Mouse (Mus musculus) left cerebral cortex, postnatal 10 days (tissue): ENCODE data around the gene Sik3. TPM values are rescaled to one million over a fixed set of nuclear protein-coding genes. Genes with fewer than 3 reads are reported as not detected.

Source experiments
- DNase-seq, 2 experiments: peaks; one replicate each; pipeline ENCODE4 v3.0.0; 2021 to 2022; ENCODE audit warnings: low spot score in 2 of 2, mixed read lengths in 1 of 2; ENCODE audit errors: extremely low spot score in 1 of 2
- intact Hi-C: fragments of 180-260 bp; cut with DNase I; formaldehyde crosslinking; loops from one replicate; pipeline ENCODE4 v1.15.1; 2025
- total RNA-seq, 2 experiments: library from RNA; stranded (reverse); gene quantifications; 2 replicates each; pipeline ENCODE4 v1.2.3; 2021

Gene Sik3
- total RNA-seq, 2 experiments from 2014 or later: 77.0 to 82.3 TPM

DNA sequence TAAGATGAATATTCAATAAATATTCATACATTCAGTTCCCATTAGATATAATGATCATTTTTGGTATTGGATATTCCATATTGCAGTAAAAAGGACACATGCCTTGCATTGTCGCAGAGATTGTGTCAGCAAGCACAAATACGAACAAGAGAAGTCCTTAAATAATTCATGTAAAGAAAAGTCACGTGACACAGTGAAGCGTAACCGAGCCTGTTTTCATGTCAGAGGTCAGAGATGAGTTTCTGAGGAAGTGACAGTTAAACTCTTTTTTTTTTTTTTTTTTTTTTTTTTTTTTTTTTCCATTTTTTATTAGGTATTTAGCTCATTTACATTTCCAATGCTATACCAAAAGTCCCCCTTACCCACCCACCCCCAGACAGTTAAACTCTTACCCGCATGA lies 180.0 kb downstream of the Sik3 start:
- intact Hi-C loops: no loop called here
- DNase-seq: no peak

DNA sequence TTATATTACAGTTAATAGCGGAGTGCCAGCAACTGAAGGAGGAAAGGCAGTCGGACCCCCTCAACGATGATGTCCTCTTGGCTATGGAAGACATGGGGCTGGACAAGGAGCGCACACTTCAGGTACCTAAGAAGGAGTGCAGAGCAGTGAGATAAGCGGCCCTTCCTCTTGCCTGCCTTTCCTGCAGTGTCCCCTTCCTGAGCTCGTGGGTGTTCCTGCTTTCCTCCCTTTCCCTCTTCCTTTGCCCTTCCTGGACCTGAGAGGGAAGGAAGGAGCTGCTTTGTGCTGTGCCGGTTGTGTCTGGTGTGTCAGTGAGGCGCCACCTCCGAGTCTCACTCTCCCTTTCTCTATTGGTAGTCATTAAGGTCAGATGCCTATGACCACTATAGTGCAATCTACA lies 182.2 kb downstream of the Sik3 start:
- intact Hi-C loops: no loop called here

DNA sequence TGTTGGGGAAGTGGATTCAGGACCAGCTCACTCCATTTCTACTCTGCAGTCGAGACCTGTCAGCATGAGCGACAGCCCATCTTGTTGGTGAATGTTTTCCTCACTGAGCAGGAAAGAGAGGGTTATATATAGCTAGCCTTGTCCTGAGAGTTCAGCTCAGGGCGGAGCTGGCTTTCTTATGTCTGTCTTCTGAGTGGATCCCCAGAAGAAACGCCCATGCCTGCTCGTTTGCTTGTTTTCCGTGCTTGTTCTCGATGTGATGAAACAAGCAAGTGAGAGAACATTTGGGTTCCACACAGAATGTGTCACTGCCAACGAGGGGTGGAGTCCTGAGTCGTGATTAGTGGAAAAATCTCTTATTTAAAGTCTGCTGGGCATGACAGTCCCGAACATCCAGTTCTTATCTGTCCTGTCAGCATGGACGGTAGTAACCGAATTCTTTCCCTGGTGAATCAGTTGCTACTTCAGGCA lies 184.1 kb downstream of the Sik3 start:
- intact Hi-C loops: no loop called here
- no peak for DNase-seq

More for the DNA sequence above, 182.2 kb downstream of the Sik3 start:
- no peak for DNase-seq

DNA sequence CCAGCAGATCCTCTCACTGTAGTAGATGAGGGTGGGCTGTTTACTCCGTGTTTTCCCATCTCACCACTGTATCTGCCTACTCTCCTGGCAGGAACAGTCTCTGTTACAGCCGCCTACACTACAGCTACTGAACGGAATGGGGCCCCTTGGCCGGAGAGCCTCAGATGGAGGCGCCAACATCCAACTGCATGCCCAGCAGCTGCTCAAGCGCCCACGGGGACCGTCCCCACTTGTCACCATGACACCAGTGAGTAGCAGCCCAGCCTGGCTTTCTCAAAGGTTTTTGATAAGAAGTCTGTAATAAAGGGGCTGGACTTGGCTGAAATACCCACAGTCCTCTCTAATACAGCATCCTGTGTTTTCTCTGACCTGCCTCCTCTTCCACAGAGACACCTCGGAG lies 185.8 kb downstream of the Sik3 start:
- intact Hi-C loops: no loop called here

DNA sequence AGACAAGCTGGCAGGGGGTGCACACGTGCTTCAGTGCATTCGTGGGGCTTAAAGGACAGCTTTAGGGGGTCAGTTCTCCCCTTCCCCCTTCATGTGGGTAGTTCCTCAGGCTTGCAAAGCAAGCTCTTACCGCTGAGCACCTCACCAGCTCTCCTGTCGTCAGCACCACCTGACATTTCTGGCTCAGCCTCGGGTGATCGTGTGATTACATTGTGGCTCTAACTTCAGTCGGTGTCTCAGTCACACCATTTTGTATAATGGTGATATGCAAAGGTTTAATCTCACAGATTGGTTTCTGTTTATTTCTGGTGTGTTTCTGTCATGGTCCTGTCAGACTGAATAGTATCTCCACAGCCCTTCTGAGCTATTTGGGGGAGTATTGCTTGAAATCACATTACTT lies 186.3 kb downstream of the Sik3 start:
- no peak for DNase-seq
- intact Hi-C loops: no loop called here

More for the DNA sequence above, 185.8 kb downstream of the Sik3 start:
- no peak for DNase-seq

DNA sequence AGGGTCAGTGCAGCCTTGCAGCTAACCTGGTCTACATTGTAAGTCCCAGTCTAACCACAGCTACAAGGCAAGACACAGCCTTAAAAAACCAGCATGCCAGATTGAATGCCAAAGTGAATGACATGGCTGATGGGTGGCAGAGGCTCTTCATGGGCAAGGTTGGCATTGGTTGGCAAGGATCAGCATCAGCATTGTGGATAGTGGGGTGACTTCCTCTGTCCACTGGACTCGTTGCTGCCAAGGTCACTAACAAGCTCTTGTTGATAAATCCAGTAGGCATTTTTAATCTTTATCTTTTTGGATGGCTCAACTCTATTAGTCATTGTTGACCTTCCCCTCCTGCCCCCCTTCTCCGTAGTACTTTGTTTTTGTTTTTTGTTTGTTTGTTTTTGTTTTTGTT lies 187.0 kb downstream of the Sik3 start:
- no peak for DNase-seq
- intact Hi-C loops: no loop called here

DNA sequence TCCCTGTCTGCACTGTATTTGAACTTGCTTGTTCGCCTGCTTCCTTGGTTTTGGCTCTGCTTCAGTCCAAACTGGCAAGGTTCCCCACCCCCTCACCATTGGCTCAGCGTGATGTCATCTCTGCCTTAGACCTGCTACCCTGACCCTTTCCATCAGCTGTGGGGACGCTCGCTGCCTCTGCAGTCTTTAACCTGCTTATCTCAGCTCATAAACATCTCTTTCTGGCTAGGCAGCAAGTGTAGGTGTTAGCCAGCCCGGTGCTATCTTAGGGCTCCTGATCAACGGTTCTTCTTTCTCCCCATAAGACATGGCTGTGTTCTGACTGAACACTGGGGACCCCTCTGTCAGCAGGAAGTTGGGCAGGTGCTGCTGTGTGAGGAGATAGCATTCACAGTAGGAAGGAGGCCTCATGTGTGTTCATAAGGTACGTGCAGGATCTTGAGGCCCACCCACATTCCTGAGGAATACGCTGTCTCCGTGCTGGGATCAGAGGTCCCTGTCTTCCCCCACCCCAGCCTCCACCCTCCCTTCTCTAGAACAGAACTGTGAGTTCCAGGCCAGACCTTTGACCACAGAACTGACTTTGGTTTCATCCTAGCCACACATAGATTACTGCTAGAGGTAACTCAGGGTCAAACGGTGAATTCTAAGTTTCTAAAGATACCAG lies 194.3 kb downstream of the Sik3 start:
- intact Hi-C loops: no loop called here
- no peak for DNase-seq

DNA sequence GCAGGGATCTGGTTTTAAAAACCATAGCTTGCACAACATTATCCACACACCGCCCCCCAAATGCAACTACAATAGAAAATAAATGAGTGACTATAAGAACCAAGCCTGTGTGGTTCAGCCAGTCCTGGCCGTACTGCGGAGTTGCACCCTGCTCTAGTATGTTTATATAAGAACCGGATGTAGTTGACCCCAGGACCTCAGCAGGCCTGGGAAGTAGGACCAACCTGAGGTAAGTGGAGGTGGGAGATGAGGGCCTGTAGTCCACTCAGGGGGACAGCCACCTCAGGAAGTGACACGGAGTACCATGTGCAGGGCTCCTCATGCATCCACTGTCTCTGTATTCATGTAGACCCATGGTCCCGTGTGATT lies 194.9 kb downstream of the Sik3 start:
- intact Hi-C loops: no loop called here
- DNase-seq: no peak

DNA sequence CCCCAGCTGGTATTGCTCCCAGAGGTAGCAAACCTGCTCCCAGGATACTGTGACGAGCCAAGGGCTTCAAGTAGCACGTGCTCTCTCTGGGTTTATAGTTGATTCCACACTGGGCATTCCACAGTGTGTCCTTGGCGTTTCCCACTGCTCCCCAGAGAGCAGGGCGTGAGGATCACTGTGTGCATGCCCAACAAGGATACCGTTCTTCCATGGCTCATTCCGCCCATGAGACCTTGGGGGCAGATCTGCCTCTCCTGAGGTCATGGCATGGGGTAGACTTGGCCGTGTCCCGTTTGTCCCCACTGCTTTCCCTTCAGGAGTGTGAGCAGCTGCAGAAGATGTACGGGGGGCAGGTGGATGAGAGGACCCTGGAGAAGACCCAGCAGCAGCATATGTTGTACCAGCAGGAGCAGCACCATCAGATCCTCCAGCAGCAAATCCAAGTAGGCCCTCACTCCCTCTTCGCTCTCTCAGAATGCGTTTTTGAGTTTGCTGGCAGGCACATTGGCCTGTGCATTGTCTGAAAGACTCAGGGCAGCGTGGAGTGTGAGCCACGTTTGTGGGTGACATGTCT lies 195.9 kb downstream of the Sik3 start:
- no peak for DNase-seq
- intact Hi-C loops: no loop called here

DNA sequence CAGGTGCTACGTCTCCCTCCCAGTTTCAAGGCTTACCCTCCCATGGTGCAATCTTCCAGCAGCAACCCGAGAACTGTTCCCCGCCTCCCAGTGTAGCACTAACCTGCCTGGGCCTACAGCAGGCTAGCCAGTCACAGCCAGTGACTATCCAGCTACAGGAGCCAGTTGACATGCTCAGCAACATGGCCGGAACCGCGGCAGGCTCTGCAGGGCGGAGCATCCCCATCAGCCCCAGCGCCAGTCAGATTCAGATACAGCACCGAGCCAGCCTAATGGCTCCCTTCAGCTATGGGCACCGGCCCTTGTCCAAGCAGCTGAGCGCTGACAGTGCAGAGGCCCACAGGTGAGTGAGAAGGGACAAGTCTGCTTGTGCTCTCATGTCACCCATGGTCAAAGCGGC lies 197.9 kb downstream of the Sik3 start:
- intact Hi-C loops: no loop called here
- DNase-seq: no peak

DNA sequence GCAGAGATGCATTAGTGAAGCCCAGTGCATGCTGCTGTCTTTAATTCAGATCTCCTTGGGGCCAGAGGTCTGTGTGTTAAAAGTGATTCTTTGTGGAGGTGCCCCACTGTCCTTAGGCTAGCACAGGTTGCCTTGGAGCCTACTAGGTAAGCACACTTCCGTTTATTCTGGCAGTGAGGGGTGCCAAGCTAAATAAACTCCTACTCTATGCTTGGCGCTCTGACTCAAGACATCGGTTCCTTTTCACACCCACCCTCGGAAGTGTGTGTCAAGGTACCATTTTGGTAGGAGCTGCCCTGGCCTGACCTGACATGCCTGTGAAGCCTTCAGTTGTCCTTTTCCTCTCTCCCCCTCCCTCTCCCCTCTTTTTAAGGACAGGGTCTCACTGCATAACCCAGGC lies 201.7 kb downstream of the Sik3 start:
- DNase-seq: no peak
- intact Hi-C loops: no loop called here

DNA sequence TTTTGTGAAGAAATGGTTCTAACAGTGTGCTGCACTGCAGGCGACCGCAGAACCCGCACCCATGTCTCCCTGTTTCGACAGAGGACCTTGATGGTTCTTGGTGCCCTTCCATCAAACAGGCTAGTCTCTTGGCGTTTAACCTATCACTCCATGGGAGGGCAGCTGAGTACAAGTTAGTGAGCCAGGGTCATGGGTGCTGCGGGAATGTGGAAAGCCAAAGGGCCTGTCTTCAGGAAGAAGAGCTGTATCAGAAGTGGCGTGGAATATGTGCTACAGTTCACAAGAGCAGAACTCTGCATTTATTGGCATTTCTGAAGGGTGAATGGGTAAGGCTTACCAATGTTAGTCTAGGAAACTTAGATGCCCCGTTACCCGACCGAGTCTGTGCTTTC lies 202.3 kb downstream of the Sik3 start:
- DNase-seq: no peak
- intact Hi-C loops: no loop called here

DNA sequence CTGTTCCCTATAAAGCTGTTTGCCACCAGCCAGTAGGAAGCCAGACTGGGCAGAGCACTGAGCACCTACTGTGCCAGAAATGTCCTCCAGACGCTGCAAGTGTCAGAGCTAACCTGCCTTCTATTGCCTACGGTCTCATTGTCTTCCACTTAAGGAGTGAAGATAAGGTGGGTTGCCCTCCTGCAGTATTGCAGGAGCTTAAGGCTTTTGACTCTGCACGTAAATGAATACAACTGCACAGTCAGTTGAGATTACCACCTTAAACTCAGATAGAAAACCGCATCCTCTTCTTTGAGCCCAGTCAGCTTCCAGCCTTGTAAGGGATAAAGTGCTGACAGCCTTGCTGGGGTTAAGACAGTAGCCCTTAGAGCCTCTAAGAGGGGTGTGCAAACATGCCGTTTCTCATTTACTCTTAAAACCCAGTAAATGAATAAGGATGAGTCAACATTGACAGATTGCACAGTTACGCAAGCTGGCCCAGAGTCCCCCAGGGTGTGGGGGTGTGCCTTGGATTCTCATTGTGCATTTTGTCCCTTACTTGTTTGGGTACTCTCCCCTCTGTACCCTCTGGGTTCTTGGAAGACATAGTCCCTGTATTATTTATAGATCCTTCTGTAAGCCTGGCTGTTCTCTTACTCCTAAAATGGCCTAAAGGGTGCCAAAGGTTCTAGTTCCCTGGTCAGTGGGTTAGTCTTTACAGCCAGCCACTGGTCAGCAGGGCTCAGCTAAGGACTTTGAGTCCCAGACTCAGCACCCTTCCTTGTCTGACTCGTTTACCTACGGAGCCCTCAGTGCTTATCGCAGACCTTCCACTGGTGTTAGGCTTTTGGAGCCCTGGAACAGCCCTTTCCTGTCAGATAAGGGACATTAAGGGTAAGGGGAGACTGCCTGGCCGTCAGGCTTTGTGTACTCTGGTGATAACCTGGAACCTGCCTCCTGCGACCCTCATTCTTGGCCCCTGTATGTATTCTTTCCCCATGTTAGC lies 203.0 kb downstream of the Sik3 start:
- no peak for DNase-seq
- intact Hi-C loops: no loop called here

DNA sequence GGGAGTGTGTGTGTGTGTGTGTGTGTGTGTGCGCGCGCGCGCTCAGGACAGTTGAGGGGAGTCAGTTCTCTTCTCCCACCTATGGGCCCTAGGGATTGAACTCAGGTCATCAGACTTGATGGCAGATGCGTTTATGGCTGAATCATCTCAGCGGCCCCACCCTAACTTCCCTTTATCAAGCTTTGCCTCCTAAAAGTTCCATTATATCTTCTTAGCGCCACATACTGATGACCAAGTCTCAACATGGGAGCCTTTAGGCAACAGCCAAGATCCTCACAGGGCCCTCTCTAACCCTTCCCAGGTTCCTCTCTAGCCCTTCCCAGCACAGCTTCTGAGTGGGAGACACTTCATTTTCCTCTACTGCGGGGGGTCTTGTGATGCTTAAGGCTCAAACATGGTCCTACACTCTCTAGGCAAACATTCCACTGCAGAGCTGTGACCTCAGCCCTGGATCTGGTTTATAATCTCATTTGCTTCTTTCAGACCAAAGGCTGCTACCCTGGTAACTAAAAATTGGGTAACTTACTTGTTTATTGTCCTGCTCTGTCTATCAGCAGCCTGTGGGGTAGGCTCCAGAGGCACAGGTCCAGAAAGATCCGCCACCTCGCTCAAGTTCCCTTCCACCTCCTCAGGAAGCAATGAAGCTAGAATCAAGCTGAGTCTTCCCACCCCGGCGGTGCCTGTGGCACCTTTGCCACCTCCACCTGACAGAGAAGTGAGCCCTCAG lies 204.3 kb downstream of the Sik3 start:
- intact Hi-C loops: no loop called here
- DNase-seq: no peak

DNA sequence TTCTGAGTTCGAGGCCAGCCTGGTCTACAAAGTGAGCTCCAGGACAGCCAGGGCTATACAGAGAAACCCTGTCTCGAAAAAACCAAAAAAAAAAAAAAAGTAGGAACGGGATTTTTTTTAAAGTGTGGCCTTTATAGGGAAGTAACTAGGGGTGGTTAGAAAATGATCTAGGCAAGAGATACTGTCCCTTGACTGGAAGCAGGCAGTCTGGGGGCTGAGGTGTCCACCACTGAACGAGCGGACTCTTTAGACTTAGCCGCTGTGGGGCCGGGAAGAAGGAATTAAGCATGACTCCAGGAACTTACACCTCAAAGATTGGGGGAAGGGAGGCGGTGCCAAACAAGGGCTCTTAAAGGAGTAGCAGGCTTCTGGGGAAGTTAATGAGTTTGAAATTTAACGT lies 205.6 kb downstream of the Sik3 start:
- intact Hi-C loops: no loop called here

DNA sequence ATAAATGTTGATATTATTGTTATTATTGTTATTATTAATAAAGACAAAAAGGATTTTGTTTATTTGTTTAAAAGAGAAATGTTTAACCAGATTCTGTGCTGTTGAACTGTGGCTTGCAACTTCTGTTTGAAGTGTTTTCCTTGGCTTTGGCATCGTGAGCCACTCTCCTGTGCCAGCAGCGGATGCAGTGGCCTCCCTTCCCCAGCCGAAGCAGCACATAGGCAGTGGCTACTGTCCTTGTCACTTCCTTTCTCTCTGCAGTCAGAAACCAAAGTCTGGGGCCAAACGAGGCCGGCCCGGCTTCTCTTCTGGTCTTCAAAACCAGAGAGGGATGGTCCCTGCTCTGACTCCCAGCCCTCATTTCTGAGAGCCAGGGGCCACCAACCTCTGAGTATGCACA lies 210.5 kb downstream of the Sik3 start:
- intact Hi-C loops: no loop called here
- peak in 1 of 2 experiments; percentile 63 for DNase-seq

More for the DNA sequence above, 205.6 kb downstream of the Sik3 start:
- no peak for DNase-seq

DNA sequence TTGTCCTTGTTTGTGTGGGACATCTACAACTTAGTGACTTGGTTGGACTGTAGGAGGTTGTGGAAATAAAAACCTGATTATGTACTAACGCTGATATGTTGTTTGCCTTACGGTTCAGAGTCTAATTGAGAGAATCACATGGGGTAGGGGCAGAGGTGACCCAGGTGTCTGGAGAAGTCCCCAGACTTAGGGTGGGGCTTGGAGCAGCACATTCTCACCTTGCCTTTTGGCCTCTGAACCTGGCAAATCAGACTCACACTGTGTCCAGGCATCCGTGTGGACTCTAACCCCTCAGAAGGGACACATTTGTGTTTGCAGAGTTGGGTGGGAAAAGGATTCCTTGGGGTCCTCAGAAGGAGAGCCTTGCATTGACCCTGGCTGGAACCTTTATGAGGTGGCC lies 211.5 kb downstream of the Sik3 start:
- intact Hi-C loops: no loop called here
- no peak for DNase-seq

DNA sequence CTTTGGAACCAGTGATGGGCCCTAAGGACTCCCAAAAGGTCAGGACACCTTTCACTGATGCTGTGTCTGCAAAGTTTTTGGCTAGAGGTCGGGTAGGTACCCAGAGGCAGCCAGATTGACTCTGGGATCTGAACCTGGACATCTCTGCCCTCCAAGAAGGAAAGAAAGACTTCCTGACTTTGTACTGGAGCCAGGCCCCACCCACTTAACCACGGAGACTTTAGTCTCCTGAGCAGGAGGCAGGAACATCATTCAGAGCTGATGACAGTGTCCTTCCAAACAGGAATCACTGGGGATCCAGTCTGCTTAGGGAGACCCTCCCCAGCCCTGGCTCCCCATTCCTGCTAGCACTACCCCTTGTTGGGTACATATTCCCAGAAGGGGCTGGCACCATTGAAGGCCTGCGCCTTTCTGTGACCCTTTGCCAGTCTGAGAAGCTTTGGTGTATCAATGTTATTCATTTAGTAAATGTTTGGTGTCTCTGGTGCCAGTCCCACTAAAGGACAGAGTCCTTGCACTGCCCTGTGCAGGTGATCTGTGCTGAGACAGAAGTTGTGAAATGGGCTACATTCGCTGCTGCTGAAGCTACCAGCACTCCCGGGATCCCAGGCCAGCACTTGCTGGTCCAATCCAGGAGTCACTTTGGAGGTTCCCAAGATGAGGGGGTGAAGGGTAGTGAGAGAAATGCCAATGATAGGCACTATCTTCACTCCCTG lies 212.5 kb downstream of the Sik3 start:
- no peak for DNase-seq
- intact Hi-C loops: no loop called here
